Mouse (Mus musculus): ENCODE measurements around the gene Sppl2b. TPM values are rescaled to one million over a fixed set of nuclear protein-coding genes. Genes with fewer than 3 reads are reported as not detected.
A peak's percentile ranks its signal among the peaks of the same experiment; 100 is the strongest.

Sppl2b gene
- polyA plus RNA-seq, 1 experiment from 2014 or later: 17.7 TPM

- TF ChIP-seq EP300 (optimal IDR thresholded peaks at IDR 0.05) (no peak), CTCF (IDR thresholded peaks at IDR 0.05; ENCODE audit: low read depth) (no peak)
- 0 out of 2 replicates have a peak, but pooled peaks cover 2% of the 10 kb centered on the region for H3K4me1 ChIP-seq (replicated peaks; ENCODE audit: control insufficient read depth, insufficient read depth)
- WGBS: 85% methylated on average over 7 of the region's 8 CpGs
- H3K27ac ChIP-seq (replicated peaks): no peak overlapping the region
- no peaks in the 10 kb centered on the region for H3K27me3 ChIP-seq (ENCODE audit: control insufficient read depth, insufficient read depth, low read length)
- no peaks in the 10 kb centered on the region for H3K9me3 ChIP-seq (ENCODE audit: control insufficient read depth, low read length)
- ATAC-seq (ENCODE audit: low FRiP score, low TSS enrichment) (no peak), DNase-seq (ENCODE audit: low spot score) (no peak)
- H3K36me3 ChIP-seq (ENCODE audit: control insufficient read depth, insufficient read depth, low read length): no peaks in the 10 kb centered on the region
- no peak overlapping the region for H3K4me2 ChIP-seq (replicated peaks; ENCODE audit: low read depth)
- no peak overlapping the region for H3K4me3 ChIP-seq (ENCODE audit: low read depth, low read length)
- H3K9ac ChIP-seq (ENCODE audit: low read length): no peak overlapping the region
Measured at GRCm38 (mm10) chr10:80913364-80914011, 58.4 kb downstream of the Sppl2b start.

- Histone ChIP-seq H3K4me1 (replicated peaks; ENCODE audit: control insufficient read depth, insufficient read depth) (0 out of 2 replicates have a peak, but pooled peaks cover 2% of the 10 kb centered on the region), H3K36me3 (ENCODE audit: control insufficient read depth, insufficient read depth, low read length) (no peaks in the 10 kb centered on the region), H3K27ac (replicated peaks) (peak overlapping the region; percentile 53; the same call in 1 of the 2 replicates), H3K4me2 (replicated peaks; ENCODE audit: low read depth) (no peak overlapping the region), H3K4me3 (ENCODE audit: low read depth, low read length) (no peak overlapping the region), H3K27me3 (ENCODE audit: control insufficient read depth, insufficient read depth, low read length) (no peaks in the 10 kb centered on the region), H3K9ac (ENCODE audit: low read length) (no peak overlapping the region), H3K9me3 (ENCODE audit: control insufficient read depth, low read length) (no peaks in the 10 kb centered on the region)
- TF ChIP-seq CTCF (IDR thresholded peaks at IDR 0.05; ENCODE audit: low read depth) (0 out of 2 replicates have a peak, but pooled peaks have one; percentile 14), EP300 (optimal IDR thresholded peaks at IDR 0.05) (no peak)
- DNase-seq (ENCODE audit: low spot score) (peak; percentile 66), ATAC-seq (ENCODE audit: low FRiP score, low TSS enrichment) (peak; percentile 47)
- WGBS: 71% methylated on average over 5 of the region's 5 CpGs
Measured at GRCm38 (mm10) chr10:80914253-80914656, 59.2 kb downstream of the Sppl2b start.

DNA sequence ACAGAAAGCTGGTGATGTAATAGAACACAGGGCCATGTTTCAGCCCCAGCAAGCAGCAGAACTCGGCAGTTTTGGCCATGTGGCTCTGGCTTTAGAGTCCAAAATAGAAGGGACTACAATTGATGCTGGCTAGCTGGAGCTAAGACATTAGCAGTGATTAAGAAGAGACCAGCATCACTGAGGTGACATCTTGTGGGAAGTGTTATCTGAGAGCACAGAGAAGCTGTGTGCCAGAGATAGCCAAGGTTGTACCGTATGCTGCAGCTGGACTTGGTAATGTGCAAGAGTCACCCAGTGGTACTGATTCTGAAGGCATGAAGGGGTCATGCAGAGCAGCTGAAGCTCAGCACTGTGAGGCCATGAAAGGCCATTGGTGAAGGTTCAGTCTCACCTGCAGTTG lies 60.2 kb downstream of the Sppl2b start:
- Histone ChIP-seq H3K4me2 (replicated peaks; ENCODE audit: low read depth) (no peak overlapping the region), H3K9ac (ENCODE audit: low read length) (no peak overlapping the region), H3K27me3 (ENCODE audit: control insufficient read depth, insufficient read depth, low read length) (no peaks in the 10 kb centered on the region), H3K4me1 (replicated peaks; ENCODE audit: control insufficient read depth, insufficient read depth) (0 out of 2 replicates have a peak, but pooled peaks cover 2% of the 10 kb centered on the region), H3K27ac (replicated peaks) (no peak overlapping the region), H3K36me3 (ENCODE audit: control insufficient read depth, insufficient read depth, low read length) (no peaks in the 10 kb centered on the region), H3K9me3 (ENCODE audit: control insufficient read depth, low read length) (no peaks in the 10 kb centered on the region), H3K4me3 (ENCODE audit: low read depth, low read length) (no peak overlapping the region)
- TF ChIP-seq EP300 (optimal IDR thresholded peaks at IDR 0.05) (no peak), CTCF (IDR thresholded peaks at IDR 0.05; ENCODE audit: low read depth) (no peak)
- ATAC-seq (ENCODE audit: low FRiP score, low TSS enrichment) (no peak), DNase-seq (ENCODE audit: low spot score) (no peak)
- 79% methylated on average over 2 of the region's 2 CpGs for WGBS

GRCm38 (mm10) chr10:80915736-80916135 lies 60.7 kb downstream of the Sppl2b start:
- Histone ChIP-seq H3K4me3 (ENCODE audit: low read depth, low read length) (no peak overlapping the region), H3K9me3 (ENCODE audit: control insufficient read depth, low read length) (no peaks in the 10 kb centered on the region), H3K36me3 (ENCODE audit: control insufficient read depth, insufficient read depth, low read length) (no peaks in the 10 kb centered on the region), H3K4me2 (replicated peaks; ENCODE audit: low read depth) (no peak overlapping the region), H3K9ac (ENCODE audit: low read length) (no peak overlapping the region), H3K27ac (replicated peaks) (no peak overlapping the region), H3K4me1 (replicated peaks; ENCODE audit: control insufficient read depth, insufficient read depth) (0 out of 2 replicates have a peak, but pooled peaks cover 2% of the 10 kb centered on the region), H3K27me3 (ENCODE audit: control insufficient read depth, insufficient read depth, low read length) (no peaks in the 10 kb centered on the region)
- no peak for TF ChIP-seq EP300 (optimal IDR thresholded peaks at IDR 0.05)
- TF ChIP-seq CTCF (IDR thresholded peaks at IDR 0.05; ENCODE audit: low read depth): no peak
- DNase-seq (ENCODE audit: low spot score) (no peak), ATAC-seq (ENCODE audit: low FRiP score, low TSS enrichment) (no peak)
- 61% methylated on average over 4 of the region's 4 CpGs for WGBS

- peak; percentile 53; the same call in 1 of the 2 replicates for ATAC-seq (ENCODE audit: low FRiP score, low TSS enrichment)
- H3K4me1 ChIP-seq (replicated peaks; ENCODE audit: control insufficient read depth, insufficient read depth): peaks cover 5% of the 10 kb centered on the region; the same call in 1 of the 2 replicates
- TF ChIP-seq EP300 (optimal IDR thresholded peaks at IDR 0.05) (no peak), CTCF (IDR thresholded peaks at IDR 0.05; ENCODE audit: low read depth) (no peak)
- H3K9ac ChIP-seq (ENCODE audit: low read length): peak overlapping the region; percentile 74
- H3K4me3 ChIP-seq (ENCODE audit: low read depth, low read length): peak overlapping the region; percentile 91
- no peaks in the 10 kb centered on the region for H3K36me3 ChIP-seq (ENCODE audit: control insufficient read depth, insufficient read depth, low read length)
- peak overlapping the region; percentile 95 for H3K4me2 ChIP-seq (replicated peaks; ENCODE audit: low read depth)
- no peaks in the 10 kb centered on the region for H3K9me3 ChIP-seq (ENCODE audit: control insufficient read depth, low read length)
- WGBS: 1% methylated on average over 15 of the region's 15 CpGs
- H3K27ac ChIP-seq (replicated peaks): peak overlapping the region; percentile 81
- no peaks in the 10 kb centered on the region for H3K27me3 ChIP-seq (ENCODE audit: control insufficient read depth, insufficient read depth, low read length)
- peak; percentile 83 for DNase-seq (ENCODE audit: low spot score)
Measured at GRCm38 (mm10) chr10:80917336-80917778, 62.3 kb downstream of the Sppl2b start.

All from stomach, postnatal 0 days (tissue).